Mouse (Mus musculus) gastrocnemius, postnatal 36 days (tissue): Measurements from ENCODE around the gene Mob1b. TPM values are rescaled to one million over a fixed set of nuclear protein-coding genes. Genes with fewer than 3 reads are reported as not detected.

Experiments
- DNase-seq, 2 experiments: peaks; one replicate each; pipeline ENCODE4 v3.0.0; 2022
- intact Hi-C: fragments of 180-260 bp; cut with DNase I; formaldehyde crosslinking; loops from one replicate; pipeline ENCODE4 v1.15.1; 2025
- total RNA-seq, 2 experiments: library from RNA; stranded (reverse); gene quantifications; 2 replicates each; pipeline ENCODE4 v1.2.3; 2021

Mob1b gene
- total RNA-seq, 2 experiments from 2014 or later = 20.9 to 21.3 TPM

DNA sequence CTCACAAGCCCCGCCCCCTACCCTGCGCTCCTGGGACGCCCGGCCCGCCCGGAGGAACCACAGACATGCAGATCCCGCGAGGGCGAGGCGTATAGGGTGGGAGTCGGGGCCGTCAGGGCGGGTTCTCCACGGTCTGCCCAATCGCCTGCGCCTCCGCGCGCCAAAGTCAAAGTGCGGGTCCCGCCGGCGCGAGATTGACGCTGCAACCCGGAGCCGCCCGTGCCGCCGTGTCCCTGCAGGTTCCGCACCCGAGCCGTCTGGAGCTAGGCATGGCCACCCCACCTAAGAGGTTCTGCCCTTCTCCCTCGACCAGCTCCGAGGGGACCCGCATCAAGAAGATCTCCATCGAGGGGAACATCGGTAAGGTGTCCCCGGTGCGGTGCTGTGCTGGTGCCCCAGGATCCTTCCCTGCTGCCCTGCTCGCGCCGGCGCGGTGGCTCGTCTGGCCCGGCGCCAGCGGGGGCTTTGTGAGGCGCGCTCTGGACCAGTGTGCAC is 44.4 kb downstream of the Mob1b start, which contains the start of gene Dck:
Gene Dck (plus strand): TSS at position 10 of the 495 bp plus-strand sequence.
- intact Hi-C loops = loop anchor here (2.0 to 10.0 kb wide), 3 partner anchors 43 to 210 kb away; partner anchors contain the start of genes Mob1b and Utp3
- peak; percentile 93 to 99 for DNase-seq

DNA sequence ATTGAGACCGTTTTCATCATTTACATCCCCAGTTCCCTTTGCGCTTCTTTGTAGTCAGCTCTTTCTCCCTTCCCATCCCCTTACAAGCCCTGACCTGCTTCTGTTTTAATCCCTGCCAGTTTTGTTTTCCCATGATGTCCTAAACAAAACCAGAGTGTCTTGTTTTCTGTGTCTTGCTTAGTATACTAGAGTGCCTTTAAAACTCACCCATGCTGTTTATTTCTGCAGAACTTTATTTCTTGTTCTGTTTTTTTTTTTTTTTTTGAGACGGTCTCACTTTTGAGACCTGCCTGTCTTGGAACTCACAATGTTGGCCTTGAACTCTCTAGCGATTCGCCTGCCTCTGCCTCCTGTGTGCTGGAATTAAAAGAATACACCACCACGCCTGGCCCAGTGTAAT is 44.9 kb downstream of the Mob1b start:
- intact Hi-C loops = loop anchor here (2.0 to 10.0 kb wide), 2 partner anchors 77 to 211 kb away; partner anchors contain the start of gene Utp3
- DNase-seq = no peak

DNA sequence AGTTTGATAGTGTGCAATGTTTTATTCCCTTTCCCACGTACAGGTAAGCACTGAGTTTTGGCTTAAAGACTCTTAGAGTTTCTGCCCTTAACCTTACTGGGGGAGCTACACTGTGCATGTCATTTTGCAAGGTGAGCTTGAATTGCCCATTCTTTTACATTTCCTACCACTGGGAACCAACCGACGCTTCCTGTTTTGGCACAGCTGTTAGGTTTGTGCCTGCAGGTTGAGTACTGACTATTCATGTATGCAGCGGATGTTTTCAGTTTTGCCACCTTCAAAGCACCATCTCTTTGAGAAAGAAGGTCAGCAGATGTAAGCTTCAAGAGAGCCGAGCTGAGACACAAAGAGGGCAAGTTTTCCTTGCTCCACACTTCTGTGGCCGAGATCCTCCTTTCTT is 45.5 kb downstream of the Mob1b start:
- intact Hi-C loops = loop anchor here (10.0 kb wide), 1 partner anchor 211 kb away; the partner anchor contains the start of gene Utp3
- no peak for DNase-seq

DNA sequence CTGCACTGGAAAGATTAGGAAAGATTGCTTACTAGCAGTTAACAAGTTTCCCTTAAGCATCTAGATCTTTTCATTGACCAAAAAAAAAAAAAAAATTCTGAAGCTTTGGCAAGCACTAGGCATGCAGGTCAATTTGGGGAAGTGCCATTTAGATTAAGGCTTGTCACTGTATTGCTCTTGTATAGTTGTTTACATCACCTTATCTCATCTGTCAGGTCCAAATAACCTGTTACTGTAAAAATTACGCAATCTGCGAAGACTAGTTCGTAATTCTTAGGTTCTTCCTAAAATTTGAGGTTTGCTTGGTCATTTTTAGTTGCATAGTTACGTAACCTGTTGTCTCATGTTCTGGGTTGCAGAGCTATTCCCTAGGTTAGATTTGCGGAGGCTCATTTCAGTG is 46.2 kb downstream of the Mob1b start:
- DNase-seq = no peak
- intact Hi-C loops = loop anchor here (10.0 kb wide), 1 partner anchor 212 kb away; the partner anchor contains the start of gene Utp3

- intact Hi-C loops = loop anchor here (10.0 kb wide), 1 partner anchor 213 kb away; the partner anchor contains the start of gene Utp3
- DNase-seq = no peak
These were observed 47.5 kb downstream of the Mob1b start for GRCm38 (mm10) chr5:88768201-88768600.

DNA sequence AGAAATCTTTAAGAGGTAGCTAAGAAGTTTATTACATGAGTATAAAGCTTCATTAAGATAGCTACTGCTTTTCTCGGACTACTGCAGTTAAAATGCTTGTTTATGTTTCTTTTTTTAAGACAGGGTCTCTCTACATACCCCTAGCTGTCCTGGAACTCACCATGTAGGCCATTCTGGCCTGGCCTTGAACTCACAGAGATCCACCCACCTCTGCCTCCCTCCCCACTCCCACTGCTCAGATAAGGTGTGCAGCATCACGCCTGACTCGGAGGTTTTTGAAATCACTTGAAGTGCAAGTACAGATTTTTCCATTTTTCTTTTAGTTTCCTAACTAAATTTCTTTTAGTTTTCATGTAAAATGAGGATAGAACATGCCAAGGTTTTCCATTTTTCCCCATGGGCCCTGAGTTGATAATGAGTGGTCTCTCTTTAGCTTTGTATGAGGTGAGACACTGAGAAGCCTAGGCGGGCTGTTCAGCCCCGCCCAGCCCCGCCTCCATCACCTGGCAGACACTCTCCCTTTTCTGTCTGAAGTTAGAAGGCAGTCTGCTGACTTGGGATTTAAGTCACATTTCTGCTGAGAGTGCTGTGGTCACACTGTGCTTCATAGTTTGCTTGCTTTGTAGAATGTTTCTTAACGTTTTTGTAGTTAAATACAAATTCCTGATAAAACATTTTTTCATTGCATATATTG is 61.6 kb downstream of the Mob1b start:
- intact Hi-C loops = no loop called here
- DNase-seq = no peak

GRCm38 (mm10) chr5:88785059-88785458 is 64.4 kb downstream of the Mob1b start:
- intact Hi-C loops = no loop called here

GRCm38 (mm10) chr5:88790675-88791074 is 70.0 kb downstream of the Mob1b start:
- intact Hi-C loops = loop anchor here (5.0 kb wide), 1 partner anchor 597 kb away; no protein-coding TSS in a partner anchor
- DNase-seq = no peak

More at GRCm38 (mm10) chr5:88785059-88785458, 64.4 kb downstream of the Mob1b start:
- no peak for DNase-seq

- intact Hi-C loops = loop anchor here (5.0 kb wide), 1 partner anchor 596 kb away; no protein-coding TSS in a partner anchor
- peak in 1 of 2 experiments; percentile 10 for DNase-seq
These were observed 70.9 kb downstream of the Mob1b start for GRCm38 (mm10) chr5:88791256-88792245.

DNA sequence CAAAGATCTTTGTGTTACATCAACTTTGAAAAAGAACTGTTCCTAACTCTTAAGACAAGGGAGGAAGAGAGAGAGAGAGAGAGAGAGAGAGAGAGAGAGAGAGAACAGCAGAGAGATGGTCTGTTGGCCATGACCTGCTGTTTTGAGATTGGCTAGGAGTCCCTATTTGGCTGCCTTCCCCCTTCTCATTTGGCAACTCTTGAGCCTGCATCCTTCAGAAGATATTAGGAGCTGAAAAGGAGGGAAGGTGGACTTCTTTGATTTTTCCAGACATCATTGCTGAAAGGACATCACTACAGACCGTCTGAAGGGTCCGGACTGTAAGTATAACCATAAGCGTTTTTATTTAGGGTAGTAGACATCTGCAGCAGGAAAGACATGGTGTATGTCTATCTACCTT is 73.0 kb downstream of the Mob1b start:
- intact Hi-C loops = loop anchor here (5.0 kb wide), 1 partner anchor 594 kb away; no protein-coding TSS in a partner anchor
- no peak for DNase-seq

DNA sequence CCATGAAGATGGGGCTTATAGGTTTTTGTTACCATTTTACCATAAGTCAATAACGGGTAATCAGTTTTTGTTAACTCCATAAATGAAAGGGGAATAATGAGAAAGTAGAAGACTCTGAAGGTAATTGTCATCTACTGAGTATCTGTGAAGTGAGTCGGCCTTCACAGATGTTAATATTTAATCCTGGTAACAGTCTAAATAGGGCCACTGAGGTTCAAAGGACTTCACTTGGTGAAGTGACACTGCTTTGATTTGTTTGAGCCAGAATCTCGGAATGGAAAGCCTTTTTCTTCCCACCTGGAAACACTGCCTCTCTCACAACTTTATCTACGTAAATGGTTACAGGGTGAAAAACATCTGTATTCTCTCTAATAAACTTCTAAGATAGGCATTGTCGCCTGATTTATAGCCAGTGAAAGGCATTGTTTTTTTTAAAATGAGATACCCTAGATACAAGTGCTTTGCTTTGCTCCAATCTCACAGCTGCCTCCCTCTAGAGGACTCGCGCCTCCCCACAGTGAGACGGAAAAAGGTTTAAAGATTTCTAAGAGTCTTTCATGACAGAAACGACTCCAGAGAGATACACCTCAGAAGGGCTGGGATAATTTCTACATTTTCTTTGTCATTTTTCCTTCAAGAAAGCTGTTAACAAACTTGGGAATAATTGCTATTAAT is 75.4 kb downstream of the Mob1b start:
- no peak for DNase-seq
- intact Hi-C loops = no loop called here

DNA sequence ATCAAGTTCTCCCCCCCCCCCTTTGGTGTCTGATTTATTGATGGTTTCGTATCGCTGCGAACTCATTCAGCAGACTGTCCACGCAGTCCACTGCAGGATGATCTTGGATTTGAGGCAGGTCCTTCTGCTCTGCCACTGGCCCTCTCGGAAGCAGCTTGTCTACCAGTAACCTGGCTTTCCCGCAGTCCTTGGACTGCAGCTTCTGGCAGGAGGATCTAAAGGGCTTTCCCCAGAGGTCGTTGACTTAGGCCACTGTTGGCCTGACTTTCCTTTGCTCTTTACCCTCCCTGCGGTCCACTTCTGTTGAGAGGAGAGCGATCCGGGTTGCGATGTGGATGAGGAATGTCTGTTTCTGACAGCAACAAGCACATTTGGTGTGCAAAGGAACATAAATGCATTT is 75.9 kb downstream of the Mob1b start:
- DNase-seq = no peak
- intact Hi-C loops = no loop called here

DNA sequence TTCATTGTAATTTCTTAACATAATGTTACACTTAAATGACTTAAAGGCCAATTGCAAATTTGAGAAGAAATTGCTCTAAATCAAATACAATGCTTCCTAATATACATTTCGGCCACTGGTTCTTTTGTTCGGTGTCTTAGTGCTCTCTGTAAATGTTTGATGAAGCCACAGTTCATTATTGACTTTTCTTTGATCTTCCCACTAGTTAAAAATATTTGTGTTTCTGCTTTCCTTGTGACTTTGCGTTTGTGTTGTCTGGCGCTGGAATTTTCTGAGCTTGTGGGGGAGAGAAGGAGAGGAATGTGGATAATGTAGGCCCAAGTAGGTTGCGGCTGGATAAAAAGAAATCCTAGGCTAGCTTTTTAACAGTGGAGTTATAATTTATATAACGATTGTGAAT is 76.5 kb downstream of the Mob1b start:
- intact Hi-C loops = no loop called here
- no peak for DNase-seq

DNA sequence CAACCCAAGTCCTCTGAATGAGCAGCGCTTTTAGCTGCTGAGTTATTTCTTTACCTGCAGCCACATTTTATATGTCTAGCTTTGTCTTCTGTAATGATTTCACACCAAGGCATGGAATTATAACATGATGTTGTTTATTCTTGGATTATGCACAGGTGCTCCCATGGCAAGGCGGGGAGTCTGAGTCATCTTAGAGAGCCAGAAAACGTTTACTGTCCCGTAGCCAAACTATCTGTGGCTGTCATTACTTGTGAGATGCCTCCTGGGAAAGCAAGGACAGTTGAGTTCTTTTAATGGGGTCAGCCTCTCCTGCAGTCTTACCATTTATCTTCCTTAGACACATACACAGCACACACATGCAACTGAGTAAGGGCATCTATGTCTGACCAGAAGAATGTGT is 85.0 kb downstream of the Mob1b start:
- no peak for DNase-seq
- intact Hi-C loops = no loop called here

DNA sequence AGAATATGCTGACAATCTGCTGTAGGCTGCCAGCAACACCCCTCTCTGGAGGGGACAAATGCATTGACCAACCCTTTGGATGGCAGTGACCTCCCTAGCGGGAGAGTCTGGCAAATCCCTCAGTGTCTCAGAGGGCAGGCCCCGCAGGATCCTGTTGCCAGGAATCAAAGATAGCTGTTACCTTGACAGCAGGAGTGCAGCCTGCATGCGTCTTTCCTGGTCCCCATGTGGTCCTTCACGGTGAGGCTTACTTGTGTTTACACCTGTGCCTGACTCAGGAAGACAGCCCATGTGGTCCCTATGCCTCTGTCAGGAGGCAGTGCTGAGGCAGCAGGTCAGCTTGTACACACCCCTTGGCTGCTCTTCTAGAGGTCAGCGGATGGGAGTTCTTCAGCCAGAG is 85.6 kb downstream of the Mob1b start:
- no peak for DNase-seq
- intact Hi-C loops = no loop called here

- intact Hi-C loops = no loop called here
- DNase-seq = no peak
These were observed 86.7 kb downstream of the Mob1b start for GRCm38 (mm10) chr5:88807342-88807741.

DNA sequence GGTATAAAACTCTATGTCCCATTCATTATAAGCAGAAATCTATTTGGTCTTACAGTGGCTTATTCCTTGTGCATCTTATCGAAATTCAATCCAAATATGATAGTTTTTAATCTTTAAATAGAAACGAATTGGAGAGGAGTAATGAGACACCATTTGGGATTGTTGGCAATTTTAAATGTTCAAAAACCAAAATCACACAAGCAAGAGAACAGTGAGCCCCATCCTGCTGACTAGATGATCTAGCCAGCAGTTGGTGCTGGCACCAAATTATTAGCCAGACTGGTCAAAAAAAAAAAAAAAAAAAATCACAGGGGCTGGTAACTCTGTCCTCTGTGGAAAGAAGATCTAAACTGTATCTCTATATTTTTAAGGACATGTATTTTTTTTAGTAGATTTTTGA is 92.5 kb downstream of the Mob1b start:
- intact Hi-C loops = no loop called here
- DNase-seq = no peak
